Mouse (Mus musculus) adrenal gland, postnatal 14 days (tissue): ENCODE results near the gene Ocel1. TPM values are rescaled to one million over a fixed set of nuclear protein-coding genes. Genes with fewer than 3 reads are reported as not detected.

ENCODE experiments used
- DNase-seq: peaks from one replicate; pipeline ENCODE4 v3.0.0; 2021; ENCODE audit warnings: mixed read lengths
- total RNA-seq: library from RNA; stranded (reverse); gene quantifications from 2 replicates; pipeline ENCODE4 v1.2.3, GENCODE M21; 2021

Ocel1 gene
- total RNA-seq, 1 experiment from 2014 or later = 17.9 TPM

DNA sequence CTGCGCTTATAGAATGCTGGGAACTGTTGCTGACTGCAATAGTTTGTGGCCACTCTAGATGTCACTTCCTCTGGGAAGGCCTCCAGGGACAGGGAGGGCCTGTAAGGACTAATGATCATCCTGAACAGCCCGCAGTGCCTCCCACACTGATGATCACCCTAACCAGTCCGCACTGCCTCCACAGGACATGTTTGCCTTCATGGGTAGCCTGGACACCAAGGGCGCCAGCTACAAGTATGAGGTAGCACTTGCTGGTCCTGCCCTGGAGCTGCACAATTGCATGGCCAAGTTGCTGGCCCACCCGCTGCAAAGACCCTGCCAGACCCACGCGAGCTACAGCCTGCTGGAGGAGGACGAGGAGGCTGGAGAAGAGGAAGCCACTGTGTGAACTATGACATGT is 32.9 kb downstream of the Ocel1 start:
- no peak for DNase-seq

- no peak for DNase-seq
Observed at GRCm38 (mm10) chr8:71404951-71405351, 33.9 kb downstream of the Ocel1 start.

DNA sequence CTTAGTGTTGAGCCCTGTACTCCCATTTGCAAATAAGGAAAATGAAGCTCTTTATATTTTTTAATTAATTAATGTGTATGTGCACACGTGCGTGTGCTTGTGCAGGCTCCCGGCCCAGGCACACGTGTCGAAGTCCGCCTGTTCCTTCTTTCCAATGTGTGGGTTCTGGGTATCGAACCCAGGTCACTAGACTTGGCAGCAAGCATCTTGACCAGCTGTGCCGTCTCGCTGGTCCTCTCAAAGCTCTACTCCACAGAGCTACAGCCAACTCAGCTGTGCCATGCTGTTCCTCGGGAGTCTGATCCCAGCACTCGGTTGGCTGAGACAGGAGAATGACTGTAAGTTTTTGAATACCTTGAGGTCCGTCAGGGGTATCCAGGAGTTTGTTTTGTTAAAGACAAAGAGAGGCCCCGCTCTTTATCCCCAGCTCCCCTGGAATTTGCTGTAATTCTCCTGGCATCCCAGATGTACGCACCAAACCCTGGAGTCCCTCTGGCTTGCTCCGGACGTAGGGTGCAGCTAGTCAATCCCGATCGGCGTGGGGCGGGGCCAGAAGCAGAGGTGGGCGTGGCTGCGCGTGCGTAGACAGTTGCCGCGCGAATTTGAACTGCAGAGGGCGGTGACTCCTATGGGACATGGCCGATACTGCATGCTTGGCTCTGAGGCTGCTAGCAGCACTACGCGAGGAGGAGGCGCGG is 34.5 kb downstream of the Ocel1 start, which contains the start of gene Ankle1:
Ankle1 (plus strand) TSS at position 610 of the 698 bp plus-strand sequence.
- peak; percentile 98 for DNase-seq

GRCm38 (mm10) chr8:71406099-71407015 is 35.3 kb downstream of the Ocel1 start:
- peak; percentile 85 for DNase-seq

GRCm38 (mm10) chr8:71407441-71407840 is 36.3 kb downstream of the Ocel1 start:
- no peak for DNase-seq

GRCm38 (mm10) chr8:71408231-71408630 is 37.1 kb downstream of the Ocel1 start:
- no peak for DNase-seq

DNA sequence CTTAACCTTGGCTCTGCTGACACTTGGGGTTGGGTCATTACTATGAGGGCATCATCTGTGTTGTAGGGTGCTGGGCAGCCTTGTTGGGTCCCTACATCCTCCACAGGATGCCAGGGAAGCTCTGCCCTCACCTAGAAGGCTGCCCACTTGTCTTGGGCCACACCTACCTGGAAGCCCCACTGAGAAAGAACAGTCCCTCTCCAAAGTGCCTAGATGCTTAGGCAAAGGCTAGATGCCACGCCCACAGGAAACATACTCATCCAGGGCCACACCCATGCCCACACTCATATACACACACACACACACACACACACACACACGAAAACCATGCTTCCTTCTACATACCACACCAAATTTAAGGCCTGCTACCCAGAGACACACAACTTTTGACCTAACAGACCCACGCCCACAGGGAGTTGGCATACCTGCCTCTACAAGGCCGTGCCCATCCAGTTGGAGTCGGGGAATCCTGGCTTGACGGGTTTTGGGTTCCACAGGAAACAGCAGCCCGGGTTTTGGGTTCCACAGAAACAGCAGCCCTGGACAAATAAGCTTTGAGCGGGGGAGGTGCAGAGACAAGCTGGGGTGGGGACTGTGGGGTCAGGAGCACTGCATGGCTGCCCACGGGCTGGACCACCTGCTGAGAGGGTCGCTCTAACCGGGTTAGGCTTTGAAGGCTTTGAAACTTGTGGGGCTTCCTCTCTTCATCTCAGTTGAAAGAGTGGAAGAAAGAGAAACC is 40.6 kb downstream of the Ocel1 start:
- DNase-seq = no peak

DNA sequence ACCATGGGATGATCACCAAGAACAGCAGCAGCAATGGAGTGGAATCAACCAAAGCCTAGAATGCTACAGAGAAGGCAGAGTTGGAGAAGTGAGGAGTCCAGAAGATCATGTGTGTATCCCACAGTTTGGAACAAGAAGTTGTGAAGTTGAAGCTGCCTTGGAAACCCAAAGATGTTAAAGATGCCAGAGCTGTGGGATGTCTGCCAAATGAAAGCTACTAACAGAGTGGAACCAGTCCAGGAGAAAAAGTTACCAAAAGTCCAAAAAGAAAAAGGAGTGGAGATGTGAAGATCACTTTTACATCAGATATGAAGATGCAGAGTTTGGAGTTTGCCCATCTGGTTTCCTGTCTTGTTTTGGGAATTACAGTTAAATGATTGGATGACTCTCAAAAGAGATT is 51.0 kb downstream of the Ocel1 start:
- DNase-seq = no peak

Other genes with a start within 250 kb of the Ocel1 start
- gene Myo9b, start 98.6 kb upstream of the Ocel1 start, total RNA-seq = 30.6 and 41.0 TPM in 2 replicates
- gene Haus8, start 98.4 kb upstream of the Ocel1 start, total RNA-seq = 13.6 and 16.5 TPM in 2 replicates
- gene Use1, start 4.5 kb upstream of the Ocel1 start, total RNA-seq = 165 and 179 TPM in 2 replicates
- 61.1 and 65.7 TPM in 2 replicates for gene Nr2f6, start 10.7 kb downstream of the Ocel1 start, total RNA-seq
- 30.9 and 37.6 TPM in 2 replicates for gene Ushbp1, start 24.5 kb downstream of the Ocel1 start, total RNA-seq
- 85.5 and 88.4 TPM in 2 replicates for gene Babam1, start 25.6 kb downstream of the Ocel1 start, total RNA-seq
- 5.8 and 6.9 TPM in 2 replicates for gene Ankle1, start 34.7 kb downstream of the Ocel1 start, total RNA-seq
- 43.3 and 44.7 TPM in 2 replicates for gene Abhd8, start 92.4 kb downstream of the Ocel1 start, total RNA-seq
- gene Mrpl34, start 93.7 kb downstream of the Ocel1 start, total RNA-seq = 145 and 164 TPM in 2 replicates
- gene Dda1, start 97.9 kb downstream of the Ocel1 start, total RNA-seq = 54.4 and 57.8 TPM in 2 replicates
- gene Ano8, start 114.7 kb downstream of the Ocel1 start, total RNA-seq = 14.8 and 17.2 TPM in 2 replicates
- gene Gtpbp3, start 116.8 kb downstream of the Ocel1 start, total RNA-seq = 20.0 and 21.5 TPM in 2 replicates
- gene Plvap, start 140.5 kb downstream of the Ocel1 start, total RNA-seq = 116 and 123 TPM in 2 replicates
- gene Ccdc194, start 154.4 kb downstream of the Ocel1 start, total RNA-seq = not detected in 2 replicates
- gene Bst2, start 166.2 kb downstream of the Ocel1 start, total RNA-seq = 45.6 and 47.9 TPM in 2 replicates
- 63.2 and 66.3 TPM in 2 replicates for gene Mvb12a, start 171.6 kb downstream of the Ocel1 start, total RNA-seq
- 1.8 and 4.2 TPM in 2 replicates for gene Tmem221, start 187.6 kb downstream of the Ocel1 start, total RNA-seq
- gene Nxnl1, start 195.3 kb downstream of the Ocel1 start, total RNA-seq = 0.53 and 1.0 TPM in 2 replicates
- 91.6 and 93.6 TPM in 2 replicates for gene Slc27a1, start 197.6 kb downstream of the Ocel1 start, total RNA-seq
- gene Pgls, start 220.9 kb downstream of the Ocel1 start, total RNA-seq = 212 and 250 TPM in 2 replicates
- 2.6 and 6.2 TPM in 2 replicates for gene Fam129c, start 226.3 kb downstream of the Ocel1 start, total RNA-seq
- 60.0 and 62.0 TPM in 2 replicates for gene Colgalt1, start 239.7 kb downstream of the Ocel1 start, total RNA-seq